In the genomic region with DNA sequence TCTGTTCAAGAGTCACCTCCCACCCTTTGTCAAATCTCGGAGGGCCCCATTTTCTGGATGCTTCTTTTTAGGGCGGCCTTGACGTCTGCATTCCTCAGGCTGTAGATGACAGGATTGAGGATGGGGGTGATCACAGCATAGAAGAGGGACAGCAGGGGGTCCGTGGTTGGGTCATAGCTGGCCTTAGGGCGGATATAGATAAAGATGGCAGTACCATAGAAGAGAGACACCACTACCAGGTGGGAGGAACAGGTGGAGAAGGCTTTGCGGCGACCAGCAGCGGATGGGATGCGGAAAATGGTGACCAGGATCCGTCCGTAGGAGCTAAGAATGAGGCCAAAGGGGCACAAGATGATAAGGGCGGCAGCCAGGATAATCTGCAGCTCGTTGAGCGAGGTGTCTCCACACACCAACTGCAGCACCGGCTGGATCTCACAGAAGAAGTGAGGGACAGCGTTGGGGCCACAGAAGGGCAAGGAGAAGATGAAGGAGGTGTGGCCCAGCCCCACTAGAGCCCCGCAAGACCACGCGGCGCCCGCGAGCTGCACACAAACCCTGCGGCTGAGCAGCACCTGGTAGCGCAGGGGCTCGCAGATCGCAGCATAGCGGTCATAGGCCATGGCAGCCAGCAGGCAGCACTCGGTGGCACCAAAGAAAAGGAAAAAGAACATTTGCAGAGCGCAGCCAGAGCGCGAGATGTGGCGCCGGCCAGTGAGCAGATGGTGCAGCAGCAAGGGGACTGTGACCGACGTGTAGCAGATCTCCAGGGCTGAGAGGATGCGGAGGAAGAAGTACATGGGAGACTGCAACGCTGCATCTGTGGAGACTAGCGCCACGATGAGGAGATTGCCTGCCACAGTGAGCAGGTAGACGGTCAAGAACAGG, we compare ENCODE assay signal across 8 mouse cellular contexts. TPM values are rescaled to one million over a fixed set of nuclear protein-coding genes. Genes with fewer than 3 reads are reported as not detected.
A peak's percentile ranks its signal among the peaks of the same experiment; 100 is the strongest.
DNase-seq lines count a peak whose midpoint lies in the region; ATAC-seq and TF ChIP-seq lines count a peak whose summit lies in the region.

No protein-coding gene starts in this region.

- DNase-seq in cerebellum, adult 9-10 months = peak; percentile 7
- no peak for DNase-seq in cerebellum, adult 11 months
- peak; percentile 54 for DNase-seq in forebrain, embryonic 11.5 days (ENCODE audit: low spot score)
- DNase-seq in lung, postnatal 4 days = no peak
- no peak for DNase-seq in layer of hippocampus, adult 9-10 months (ENCODE audit: low spot score)

- H3K27me3 ChIP-seq in E14TG2a.4 (ENCODE audit: insufficient read depth, low read length) = peaks cover 33% of the 10 kb centered on the region
- H3K27me3 ChIP-seq in forebrain, embryonic 11.5 days (ENCODE audit: control insufficient read depth, insufficient read depth, low read length) = peaks cover 6% of the 10 kb centered on the region; the same call in 1 of the 2 replicates
- H3K27me3 ChIP-seq in limb, embryonic 12.5 days = peaks cover 25% of the 10 kb centered on the region
- peaks cover 12% of the 10 kb centered on the region for H3K27me3 ChIP-seq in stomach, embryonic 16.5 days (ENCODE audit: control insufficient read depth, insufficient read depth, low read length)

- H3K9me3 ChIP-seq in E14TG2a.4 (ENCODE audit: low read length) = peaks cover 11% of the 10 kb centered on the region
- H3K9me3 ChIP-seq in forebrain, embryonic 11.5 days (ENCODE audit: control insufficient read depth, low read length) = no peaks in the 10 kb centered on the region
- no peaks in the 10 kb centered on the region for H3K9me3 ChIP-seq in limb, embryonic 12.5 days
- no peaks in the 10 kb centered on the region for H3K9me3 ChIP-seq in stomach, embryonic 16.5 days (replicated peaks; ENCODE audit: control insufficient read depth, low read length)

- no peak overlapping the region for H3K27ac ChIP-seq in forebrain, embryonic 11.5 days (ENCODE audit: low read depth, low read length)
- no peak overlapping the region for H3K27ac ChIP-seq in limb, embryonic 12.5 days
- no peak overlapping the region for H3K27ac ChIP-seq in stomach, embryonic 16.5 days (ENCODE audit: low read length)

- TF ChIP-seq CTCF in E14TG2a.4 (conservative IDR thresholded peaks at IDR 0.05; ENCODE audit: low read length) = no peak

- peak overlapping the region; percentile 52 for H3K4me2 ChIP-seq in forebrain, embryonic 11.5 days (ENCODE audit: low read depth, low read length, severe bottlenecking)
- peak overlapping the region; percentile 50 for H3K4me2 ChIP-seq in limb, embryonic 12.5 days
- H3K4me2 ChIP-seq in stomach, embryonic 16.5 days (ENCODE audit: low read depth, low read length) = peak overlapping the region; percentile 38

- peaks cover 12% of the 10 kb centered on the region for H3K4me1 ChIP-seq in E14TG2a.4 (replicated peaks; ENCODE audit: low read depth, low read length)
- H3K4me1 ChIP-seq in forebrain, embryonic 11.5 days (replicated peaks; ENCODE audit: control insufficient read depth, insufficient read depth, low read length) = no peaks in the 10 kb centered on the region
- peaks cover 3% of the 10 kb centered on the region; the same call in 1 of the 2 replicates for H3K4me1 ChIP-seq in limb, embryonic 12.5 days (replicated peaks)
- no peaks in the 10 kb centered on the region for H3K4me1 ChIP-seq in stomach, embryonic 16.5 days (ENCODE audit: control insufficient read depth, insufficient read depth, low read length)

- H3K36me3 ChIP-seq in E14TG2a.4 (ENCODE audit: insufficient read depth, low read length) = no peaks in the 10 kb centered on the region
- H3K36me3 ChIP-seq in forebrain, embryonic 11.5 days (ENCODE audit: control insufficient read depth, insufficient read depth, low read length) = no peaks in the 10 kb centered on the region
- H3K36me3 ChIP-seq in limb, embryonic 12.5 days = no peaks in the 10 kb centered on the region
- H3K36me3 ChIP-seq in stomach, embryonic 16.5 days (ENCODE audit: control insufficient read depth, insufficient read depth, low read length) = no peaks in the 10 kb centered on the region

- no peak for ATAC-seq in forebrain, embryonic 11.5 days (replicated peaks; ENCODE audit: low FRiP score)
- ATAC-seq in limb, embryonic 12.5 days (ENCODE audit: insufficient number of reproducible peaks, insufficient read depth, low FRiP score, low TSS enrichment, low read depth) = no peak
- no peak for ATAC-seq in stomach, embryonic 16.5 days (ENCODE audit: insufficient read depth, low FRiP score)

- peak overlapping the region; percentile 35; the same call in 1 of the 2 replicates for H3K9ac ChIP-seq in forebrain, embryonic 11.5 days (ENCODE audit: low read length)
- peak overlapping the region; percentile 45; the same call in 1 of the 2 replicates for H3K9ac ChIP-seq in limb, embryonic 12.5 days (replicated peaks)
- H3K9ac ChIP-seq in stomach, embryonic 16.5 days (ENCODE audit: low read length) = no peak overlapping the region

- WGBS in forebrain, embryonic 11.5 days = 18% methylated on average over 40 of the region's 40 CpGs
- WGBS in limb, embryonic 12.5 days = 19% methylated on average over 40 of the region's 40 CpGs
- WGBS in stomach, embryonic 16.5 days = 14% methylated on average over 40 of the region's 40 CpGs

- peak overlapping the region; percentile 77 for H3K4me3 ChIP-seq in E14TG2a.4 (replicated peaks; ENCODE audit: low read length)
- peak overlapping the region; percentile 28 for H3K4me3 ChIP-seq in forebrain, embryonic 11.5 days (ENCODE audit: low read depth, low read length)
- H3K4me3 ChIP-seq in limb, embryonic 12.5 days (replicated peaks) = peak overlapping the region; percentile 26
- H3K4me3 ChIP-seq in stomach, embryonic 16.5 days (replicated peaks; ENCODE audit: low read length) = peak overlapping the region; percentile 25

RNA-seq across cellular contexts. Expression of a gene that starts 1.8 kb away (rescaled TPM):
- polyA plus RNA-seq in forebrain, embryonic 11.5 days (2014; fragmentation: Nextera tagmentation; extraction: Ambion mirVana) = not detected in 2 replicates
- not detected in 2 replicates for polyA plus RNA-seq in limb, embryonic 12.5 days (2016; fragmentation: Nextera tagmentation; extraction: Ambion mirVana)
- not detected in 2 replicates for polyA plus RNA-seq in stomach, embryonic 16.5 days (2015; fragmentation: Nextera tagmentation; extraction: Ambion mirVana)

RNA-seq across cellular contexts. Expression of a gene that starts 8.8 kb away (rescaled TPM):
- polyA plus RNA-seq in forebrain, embryonic 11.5 days (2014; fragmentation: Nextera tagmentation; extraction: Ambion mirVana) = not detected in 2 replicates
- not detected in 2 replicates for polyA plus RNA-seq in limb, embryonic 12.5 days (2016; fragmentation: Nextera tagmentation; extraction: Ambion mirVana)
- not detected in 2 replicates for polyA plus RNA-seq in stomach, embryonic 16.5 days (2015; fragmentation: Nextera tagmentation; extraction: Ambion mirVana)

RNA-seq across cellular contexts. Expression of a gene that starts 10.3 kb away (rescaled TPM):
- not detected in 2 replicates for polyA plus RNA-seq in forebrain, embryonic 11.5 days (2014; fragmentation: Nextera tagmentation; extraction: Ambion mirVana)
- not detected in 2 replicates for polyA plus RNA-seq in limb, embryonic 12.5 days (2016; fragmentation: Nextera tagmentation; extraction: Ambion mirVana)
- not detected in 2 replicates for polyA plus RNA-seq in stomach, embryonic 16.5 days (2015; fragmentation: Nextera tagmentation; extraction: Ambion mirVana)

RNA-seq across cellular contexts. Expression of a gene that starts 17.4 kb away (rescaled TPM):
- not detected in 2 replicates for polyA plus RNA-seq in forebrain, embryonic 11.5 days (2014; fragmentation: Nextera tagmentation; extraction: Ambion mirVana)
- polyA plus RNA-seq in limb, embryonic 12.5 days (2016; fragmentation: Nextera tagmentation; extraction: Ambion mirVana) = not detected in 2 replicates
- not detected in 2 replicates for polyA plus RNA-seq in stomach, embryonic 16.5 days (2015; fragmentation: Nextera tagmentation; extraction: Ambion mirVana)

RNA-seq across cellular contexts. Expression of a gene that starts 26.0 kb away (rescaled TPM):
- not detected in 2 replicates for polyA plus RNA-seq in forebrain, embryonic 11.5 days (2014; fragmentation: Nextera tagmentation; extraction: Ambion mirVana)
- not detected in 2 replicates for polyA plus RNA-seq in limb, embryonic 12.5 days (2016; fragmentation: Nextera tagmentation; extraction: Ambion mirVana)
- not detected in 2 replicates for polyA plus RNA-seq in stomach, embryonic 16.5 days (2015; fragmentation: Nextera tagmentation; extraction: Ambion mirVana)

Comparison
In these comparisons a context has a peak if more than half of its experiments do, and no peak if none do; other contexts are left out.
1. DNase-seq: peak in cerebellum, adult 9-10 months (single experiment) and forebrain, embryonic 11.5 days (single experiment); none in cerebellum, adult 11 months (single experiment), lung, postnatal 4 days (0 of 2) and layer of hippocampus, adult 9-10 months (single experiment).
2. H3K4me3 ChIP-seq: peak in every context shown above with its lines; median percentile 77 in E14TG2a.4; 28 in forebrain, embryonic 11.5 days; 26 in limb, embryonic 12.5 days; 25 in stomach, embryonic 16.5 days.
3. Peak in every context shown above with its lines, with median percentiles within 50 percentile points of each other: H3K4me2 ChIP-seq.